Mouse (Mus musculus) urinary bladder, postnatal 10 days (tissue): Measurements from ENCODE around the gene Mlf2.
A peak's percentile ranks its signal among the peaks of the same experiment; 100 is the strongest.

Experiments used
- DNase-seq: peaks from one replicate; pipeline ENCODE4 v3.0.0; 2022; ENCODE audit warnings: low spot score

Gene Mlf2

GRCm38 (mm10) chr6:124934670-124935069, 3.5 kb downstream of the Mlf2 start:
- no peak for DNase-seq

GRCm38 (mm10) chr6:124936681-124937080, 5.5 kb downstream of the Mlf2 start:
- no peak for DNase-seq

GRCm38 (mm10) chr6:124937493-124937892, 6.3 kb downstream of the Mlf2 start:
- DNase-seq: no peak

GRCm38 (mm10) chr6:124938554-124938953, 7.4 kb downstream of the Mlf2 start:
- no peak for DNase-seq

GRCm38 (mm10) chr6:124941679-124942078, 10.5 kb downstream of the Mlf2 start:
- DNase-seq: no peak

GRCm38 (mm10) chr6:124943526-124943925, 12.3 kb downstream of the Mlf2 start:
- DNase-seq: no peak

- no peak for DNase-seq
Measured at GRCm38 (mm10) chr6:124953991-124954715, 23.0 kb downstream of the Mlf2 start.

- no peak for DNase-seq
Measured at GRCm38 (mm10) chr6:124955212-124955611, 24.0 kb downstream of the Mlf2 start.

GRCm38 (mm10) chr6:124958127-124958526, 26.9 kb downstream of the Mlf2 start:
- no peak for DNase-seq

- DNase-seq: no peak
Measured at GRCm38 (mm10) chr6:124959960-124960359, 28.8 kb downstream of the Mlf2 start.

GRCm38 (mm10) chr6:124961021-124961420, 29.8 kb downstream of the Mlf2 start:
- no peak for DNase-seq

- DNase-seq: no peak
Measured at GRCm38 (mm10) chr6:124964638-124965037, 33.5 kb downstream of the Mlf2 start.

GRCm38 (mm10) chr6:124965088-124965719, 34.0 kb downstream of the Mlf2 start, which contains the start of gene Cops7a:
Gene Cops7a (minus strand): TSS chr6:124965538.
- peak; percentile 81 for DNase-seq

- no peak for DNase-seq
Measured at GRCm38 (mm10) chr6:124965747-124966146, 34.6 kb downstream of the Mlf2 start.

GRCm38 (mm10) chr6:124966466-124967118, 35.4 kb downstream of the Mlf2 start:
- no peak for DNase-seq

- no peak for DNase-seq
Measured at GRCm38 (mm10) chr6:124967766-124968165, 36.6 kb downstream of the Mlf2 start.
